Mouse (Mus musculus): ENCODE data around the gene Apoa4. TPM values are rescaled to one million over a fixed set of nuclear protein-coding genes. Genes with fewer than 3 reads are reported as not detected.

Apoa4 gene
- total RNA-seq, 1 experiment: not detected

DNA sequence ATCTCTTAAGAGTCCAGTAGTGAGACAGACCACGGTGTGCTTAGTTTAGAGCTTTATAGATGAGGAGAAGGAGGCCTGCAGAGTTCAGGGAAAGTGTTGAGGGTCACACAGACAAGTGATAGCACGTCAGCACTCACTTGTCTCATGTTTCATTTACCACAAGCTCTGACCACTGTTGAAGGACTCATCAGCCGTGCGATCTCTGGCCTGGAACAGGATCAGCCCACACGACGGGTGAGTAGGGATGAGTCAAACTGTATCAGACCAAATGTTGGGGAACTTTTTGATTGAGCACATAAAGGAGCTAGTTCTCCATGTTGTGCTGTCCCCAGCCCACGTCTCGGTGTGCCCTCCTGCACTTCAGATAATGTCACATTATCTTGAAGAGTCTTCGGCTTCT lies 34.0 kb downstream of the Apoa4 start:
- peaks cover 0 to 5% of the 10 kb centered on the region in 2 experiments; a peak in 1 of 4 replicates for H3K4me1 ChIP-seq (ENCODE audit: control insufficient read depth in 2 of 2, insufficient read depth in 2 of 2, low read length in 2 of 2, poor library complexity in 1 of 2)
- in situ Hi-C loops (cut with MboI; ENCODE audit: low sequenced_read_pairs in 2 of 2, unreplicated experiment in 2 of 2): no loop called here
- no peak overlapping the region; a peak in 1 of 4 replicates for H3K4me3 ChIP-seq (ENCODE audit: insufficient read depth in 1 of 2, low read depth in 1 of 2, low read length in 2 of 2, poor library complexity in 1 of 2, severe bottlenecking in 1 of 2)
- TF ChIP-seq ZC3H11A (IDR thresholded peaks at IDR 0.05; ENCODE audit: borderline replicate concordance, low read depth, low read length) (no peak), ZNF384 (IDR thresholded peaks at IDR 0.05; ENCODE audit: low read depth, low read length) (no peak), MAFK (IDR thresholded peaks at IDR 0.05; ENCODE audit: insufficient read depth, low read depth, low read length) (no peak), HCFC1 (IDR thresholded peaks at IDR 0.05; ENCODE audit: borderline replicate concordance, insufficient read depth, low read length) (no peak), CHD2 (IDR thresholded peaks at IDR 0.05; ENCODE audit: low read depth, low read length) (no peak)
- no peaks in the 10 kb centered on the region for H3K9me3 ChIP-seq (ENCODE audit: control insufficient read depth, insufficient read depth, low read depth, low read length)
- no peak overlapping the region for H3K27ac ChIP-seq (ENCODE audit: insufficient read depth, low read depth, low read length, poor library complexity, severe bottlenecking)
- H3K9ac ChIP-seq (ENCODE audit: insufficient read depth, low read depth, low read length, poor library complexity, severe bottlenecking): no peak overlapping the region
- peaks cover 36% of the 10 kb centered on the region for H3K36me3 ChIP-seq (ENCODE audit: control insufficient read depth, insufficient read depth, low read length, poor library complexity, severe bottlenecking)
- DNase-seq (ENCODE audit: low read depth, low spot score): no peak

- DNase-seq (ENCODE audit: low read depth, low spot score): peak; percentile 87
- no peak for TF ChIP-seq CHD2 (IDR thresholded peaks at IDR 0.05; ENCODE audit: low read depth, low read length)
- TF ChIP-seq HCFC1 (IDR thresholded peaks at IDR 0.05; ENCODE audit: borderline replicate concordance, insufficient read depth, low read length): peak; percentile 74
- TF ChIP-seq MAFK (IDR thresholded peaks at IDR 0.05; ENCODE audit: insufficient read depth, low read depth, low read length): no peak
- TF ChIP-seq ZNF384 (IDR thresholded peaks at IDR 0.05; ENCODE audit: low read depth, low read length): no peak
- no peak for TF ChIP-seq ZC3H11A (IDR thresholded peaks at IDR 0.05; ENCODE audit: borderline replicate concordance, low read depth, low read length)
- Histone ChIP-seq H3K9ac (ENCODE audit: insufficient read depth, low read depth, low read length, poor library complexity, severe bottlenecking) (peak within 1 kb of the TSS; percentile 96), H3K4me3 (ENCODE audit: insufficient read depth in 1 of 2, low read depth in 1 of 2, low read length in 2 of 2, poor library complexity in 1 of 2, severe bottlenecking in 1 of 2) (peak within 1 kb of the TSS; percentile 91 to 95), H3K9me3 (ENCODE audit: control insufficient read depth, insufficient read depth, low read depth, low read length) (no peaks in the 10 kb centered on the region), H3K36me3 (ENCODE audit: control insufficient read depth, insufficient read depth, low read length, poor library complexity, severe bottlenecking) (peaks cover 36% of the 10 kb centered on the region), H3K27ac (ENCODE audit: insufficient read depth, low read depth, low read length, poor library complexity, severe bottlenecking) (peak within 1 kb of the TSS; percentile 49; the same call in 1 of the 2 replicates), H3K4me1 (ENCODE audit: control insufficient read depth in 2 of 2, insufficient read depth in 2 of 2, low read length in 2 of 2, poor library complexity in 1 of 2) (peaks cover 3 to 7% of the 10 kb centered on the region in 2 experiments; a peak in 3 of 4 replicates)
- in situ Hi-C loops (cut with MboI; ENCODE audit: low sequenced_read_pairs in 2 of 2, unreplicated experiment in 2 of 2): no loop called here
Measured at GRCm38 (mm10) chr9:46282631-46283436, 42.3 kb downstream of the Apoa4 start, which contains the start of gene Bud13. Gene Bud13, plus strand, starts transcription at chr9:46283008.

Other genes starting within 250 kb of the Apoa4 start
- 51.1 and 64.9 TPM in 2 replicates for gene Pafah1b2, start 228.0 kb upstream of the Apoa4 start, total RNA-seq (2012; rRNA removed)
- gene Sik3, start 227.9 kb upstream of the Apoa4 start, total RNA-seq (2012; rRNA removed): 18.9 and 25.3 TPM in 2 replicates
- gene Apoa1, start 12.1 kb upstream of the Apoa4 start, total RNA-seq (2012; rRNA removed): 0.45 and 0.63 TPM in 2 replicates
- gene Apoc3, start 5.1 kb upstream of the Apoa4 start, total RNA-seq (2012; rRNA removed): not detected in 2 replicates
- 0.09 and 0.42 TPM in 2 replicates for gene Apoa5, start 27.9 kb downstream of the Apoa4 start, total RNA-seq (2012; rRNA removed)
- gene Zpr1, start 32.4 kb downstream of the Apoa4 start, total RNA-seq (2012; rRNA removed): 56.0 and 58.9 TPM in 2 replicates
- gene Bud13, start 42.3 kb downstream of the Apoa4 start, total RNA-seq (2012; rRNA removed): 14.3 and 21.6 TPM in 2 replicates
- not detected in 2 replicates for gene 4931429L15Rik, start 79.3 kb downstream of the Apoa4 start, total RNA-seq (2012; rRNA removed)

All from ES-E14 (cell line).